Comparison of ENCODE assay signal across 7 mouse cellular contexts in the genomic region with DNA sequence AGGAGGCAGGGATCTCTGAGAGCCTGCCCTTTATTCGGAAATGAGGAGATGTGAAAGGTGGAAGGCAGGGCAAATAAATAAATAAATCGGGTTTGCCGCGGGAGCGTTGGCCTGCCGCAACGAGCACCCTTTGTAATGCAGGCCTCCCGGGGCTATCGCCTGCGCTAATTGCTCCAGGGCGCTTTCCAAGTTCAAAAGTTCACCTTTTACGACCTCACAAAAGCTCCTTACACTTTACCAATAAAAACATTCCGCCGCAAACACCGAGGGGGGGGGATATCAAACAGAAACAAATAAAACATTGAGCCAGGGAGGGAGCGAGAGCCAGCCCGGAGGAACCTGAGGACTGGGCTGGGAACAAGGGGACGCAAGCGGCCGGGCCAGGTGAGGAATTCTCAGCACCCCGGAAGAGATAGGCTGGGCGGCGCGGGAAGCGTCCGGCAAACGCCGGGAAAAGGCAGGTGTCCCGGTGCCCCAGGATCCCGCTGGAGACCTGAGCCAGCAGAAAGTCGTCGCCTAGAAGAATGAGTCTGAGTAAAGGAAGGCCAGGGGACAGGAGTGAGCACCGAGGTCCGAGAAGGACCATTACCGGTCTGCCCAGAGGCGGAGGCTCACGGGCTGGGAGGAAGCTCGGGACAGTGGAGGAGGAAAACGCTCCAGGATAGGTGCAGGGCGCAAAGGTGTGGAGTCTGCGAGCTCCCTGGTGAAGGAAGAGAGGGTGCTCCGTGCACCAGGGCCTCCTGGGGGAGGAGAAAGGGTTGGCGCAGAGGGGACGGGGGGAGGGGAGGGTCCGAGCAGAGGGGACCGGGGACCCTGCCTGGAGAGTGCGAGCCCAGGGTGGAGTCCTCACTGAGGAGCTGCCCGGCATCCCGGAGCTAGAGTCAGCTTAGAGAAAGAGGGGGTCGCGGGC. TPM values are rescaled to one million over a fixed set of nuclear protein-coding genes. Genes with fewer than 3 reads are reported as not detected.
DNase-seq lines count a peak whose midpoint lies in the region; ATAC-seq lines count a peak whose summit lies in the region.

No protein-coding gene starts in this region.

- no peaks in the 10 kb centered on the region for H3K9me3 ChIP-seq in heart, embryonic 15.5 days (replicated peaks)
- no peaks in the 10 kb centered on the region for H3K9me3 ChIP-seq in midbrain, embryonic 10.5 days (replicated peaks)

- DNase-seq in 3134 (ENCODE audit: extremely low read depth, insufficient read length, low spot score) = peak; percentile 60
- peak; percentile 43 for DNase-seq in 3T3-L1 (ENCODE audit: low read depth, low spot score)
- DNase-seq in cerebellum, adult 8-10 months = peak; percentile 48
- DNase-seq in kidney, postnatal 25 days = peak; percentile 48 to 68
- peak; percentile 66 for DNase-seq in midbrain, embryonic 10.5 days (ENCODE audit: low spot score)
- no peak for DNase-seq in c-Kit-positive CD71-positive TER-119-positive erythroid progenitor cells, embryonic 14.5 days (ENCODE audit: low spot score)

- H3K4me3 ChIP-seq in heart, embryonic 15.5 days = peak overlapping the region; percentile 91
- peak overlapping the region; percentile 89 for H3K4me3 ChIP-seq in midbrain, embryonic 10.5 days

- WGBS in heart, embryonic 15.5 days = under 1% methylated on average over 51 of the region's 51 CpGs
- 0% methylated on average over 51 of the region's 51 CpGs for WGBS in midbrain, embryonic 10.5 days

- H3K4me2 ChIP-seq in heart, embryonic 15.5 days = peak overlapping the region; percentile 92

- peak; percentile 32; the same call in 1 of the 2 replicates for ATAC-seq in heart, embryonic 15.5 days (replicated peaks; ENCODE audit: insufficient number of reproducible peaks, insufficient read depth, low FRiP score, low read depth)

- H3K9ac ChIP-seq in heart, embryonic 15.5 days = peak overlapping the region; percentile 62

- peaks cover 10% of the 10 kb centered on the region for H3K27me3 ChIP-seq in heart, embryonic 15.5 days
- H3K27me3 ChIP-seq in midbrain, embryonic 10.5 days (ENCODE audit: low read depth, poor library complexity, severe bottlenecking) = peaks cover 14% of the 10 kb centered on the region

- H3K27ac ChIP-seq in heart, embryonic 15.5 days = peak overlapping the region; percentile 2; the same call in 1 of the 2 replicates
- H3K27ac ChIP-seq in midbrain, embryonic 10.5 days (replicated peaks) = peak overlapping the region; percentile 90

- no peaks in the 10 kb centered on the region for H3K36me3 ChIP-seq in heart, embryonic 15.5 days
- H3K36me3 ChIP-seq in midbrain, embryonic 10.5 days = no peaks in the 10 kb centered on the region

- H3K4me1 ChIP-seq in heart, embryonic 15.5 days (replicated peaks) = peaks cover 10% of the 10 kb centered on the region
- H3K4me1 ChIP-seq in midbrain, embryonic 10.5 days = peaks cover 49% of the 10 kb centered on the region

RNA-seq across cellular contexts. Expression of a gene that starts 2.1 kb away (rescaled TPM):
- 0.39 and 0.68 TPM in 2 replicates for polyA plus RNA-seq in heart, embryonic 15.5 days (2015; fragmentation: Nextera tagmentation; extraction: Ambion mirVana)
- polyA plus RNA-seq in midbrain, embryonic 10.5 days (2016; fragmentation: Nextera tagmentation; extraction: Ambion mirVana) = 5.8 and 11.9 TPM in 2 replicates

RNA-seq across cellular contexts. Expression of a gene that starts 6.4 kb away (rescaled TPM):
- 7.2 and 11.5 TPM in 2 replicates for polyA plus RNA-seq in heart, embryonic 15.5 days (2015; fragmentation: Nextera tagmentation; extraction: Ambion mirVana)
- polyA plus RNA-seq in midbrain, embryonic 10.5 days (2016; fragmentation: Nextera tagmentation; extraction: Ambion mirVana) = 1.5 and 2.0 TPM in 2 replicates
